Mouse (Mus musculus) layer of hippocampus, adult 9-11 months (tissue): ENCODE measurements at regions not wholly inside any gene's neighbourhood (a gene's known extent, or its start where the extent isn't known, plus 50 kb on each side); places are given as distances from the start of the nearest gene placed in this dataset.

Experiments
- DNase-seq: peaks from one replicate; pipeline ENCODE4 v3.0.0; 2022

DNA sequence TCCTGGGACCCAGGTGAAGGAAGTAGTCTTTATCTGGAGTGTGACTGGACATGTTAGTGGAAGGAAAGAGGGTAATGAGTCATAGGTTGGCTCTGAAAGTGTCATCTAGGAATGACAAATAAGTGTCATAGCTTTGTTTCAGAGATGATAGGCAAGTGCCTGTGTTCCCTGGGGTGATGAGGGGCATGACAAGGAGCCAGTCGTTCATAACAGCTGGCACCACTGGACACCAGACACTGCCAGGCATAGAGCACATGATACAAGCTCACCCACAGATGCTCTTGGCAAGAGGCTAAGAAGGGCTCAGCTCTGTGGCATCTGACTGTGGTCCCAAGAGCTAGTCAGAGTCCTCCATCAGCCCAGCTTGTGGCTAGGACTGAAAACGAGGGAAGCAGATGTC is 171.0 kb downstream of the Rab11fip4 start:
- DNase-seq = peak; percentile 64

DNA sequence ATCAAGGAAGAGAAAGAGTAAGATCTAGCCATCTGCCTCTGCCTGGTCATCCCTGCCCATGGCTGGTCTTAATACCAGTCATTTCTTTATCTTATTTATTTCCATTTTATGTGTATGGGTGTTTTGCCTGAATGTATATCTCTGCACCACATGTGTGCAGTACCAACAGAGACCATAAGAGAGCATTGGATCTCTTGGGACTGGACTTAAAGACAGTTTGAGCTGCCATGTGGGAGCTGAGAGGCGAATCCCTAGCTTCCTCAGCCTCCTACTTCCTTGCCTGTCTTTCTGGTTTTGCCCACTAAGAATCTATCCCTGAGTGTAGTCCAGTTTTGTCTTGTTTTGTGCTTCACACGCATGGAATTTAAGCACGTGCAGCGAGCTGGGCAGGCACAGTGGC is 169.5 kb downstream of the Rab11fip4 start:
- DNase-seq = no peak

DNA sequence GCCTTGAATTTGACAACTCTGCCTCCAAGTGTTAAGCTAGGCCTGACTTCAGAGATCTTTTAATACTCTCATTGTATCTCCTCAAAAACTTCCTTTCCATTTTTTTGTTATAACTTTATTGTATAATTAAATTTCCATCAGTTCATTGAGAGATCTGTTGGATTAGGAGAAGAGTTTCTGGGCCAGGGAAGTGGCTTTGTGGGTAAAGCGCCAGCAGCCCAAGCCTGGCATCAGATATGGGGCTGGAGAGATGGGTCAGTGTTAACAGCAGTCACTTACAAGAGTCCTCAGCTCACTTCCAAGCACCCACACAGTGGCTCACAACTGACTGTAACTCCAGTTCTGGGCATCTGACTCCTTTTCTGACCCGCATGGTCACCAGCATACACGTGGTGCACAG is 167.3 kb downstream of the Rab11fip4 start:
- DNase-seq = no peak

DNA sequence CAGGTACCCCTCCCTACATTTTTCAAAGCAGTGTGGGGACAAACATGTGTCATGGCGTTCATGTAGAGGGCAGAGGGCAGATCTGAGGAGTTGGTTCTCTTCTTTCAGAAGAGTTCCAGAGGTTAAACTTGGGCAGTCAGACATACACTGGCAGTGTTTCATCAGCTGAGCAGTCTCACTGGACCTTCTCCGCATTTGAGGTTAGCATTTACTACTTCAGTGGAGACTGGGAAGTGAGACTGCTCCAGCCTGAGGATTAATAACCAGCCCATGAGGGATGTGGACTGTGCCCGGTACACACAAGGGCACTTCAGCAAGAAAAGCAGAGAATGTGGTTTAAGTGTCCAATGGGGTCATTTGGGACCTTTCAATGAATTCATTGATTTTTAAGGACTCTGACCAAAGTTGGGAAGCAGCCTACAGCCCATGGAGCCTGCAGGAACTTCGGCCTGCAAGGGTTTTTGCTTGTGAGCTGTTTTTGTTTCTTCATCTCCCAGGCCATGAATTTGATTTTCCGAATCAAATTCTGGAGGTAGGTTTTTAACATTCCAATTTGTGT is 166.6 kb downstream of the Rab11fip4 start:
- DNase-seq = no peak

DNA sequence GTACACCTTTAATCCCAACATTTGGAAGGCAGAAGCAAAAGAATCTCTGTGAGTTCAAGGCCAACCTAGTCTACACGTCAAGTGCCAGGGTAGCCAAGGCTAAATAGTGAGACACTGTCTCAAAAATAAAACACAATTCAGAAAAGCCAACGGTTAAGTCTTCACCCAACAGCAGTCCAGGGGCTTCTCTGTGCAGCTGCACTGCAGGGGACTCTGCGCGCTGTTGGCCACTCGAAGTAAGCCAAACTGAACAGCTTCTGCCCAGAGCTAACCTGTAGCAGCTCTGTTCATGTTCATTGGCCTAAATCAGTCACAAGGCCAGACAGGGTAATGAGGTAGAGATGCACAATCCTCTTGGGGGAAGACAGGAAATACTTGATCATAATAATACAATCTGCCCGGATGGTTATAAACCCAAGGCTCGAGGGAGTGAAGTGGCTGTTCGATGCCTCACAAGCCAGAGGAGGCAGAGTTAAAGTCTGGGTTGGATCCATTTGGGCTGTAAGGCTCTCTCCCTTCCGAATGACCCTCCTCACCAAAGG is 165.4 kb downstream of the Rab11fip4 start:
- no peak for DNase-seq

DNA sequence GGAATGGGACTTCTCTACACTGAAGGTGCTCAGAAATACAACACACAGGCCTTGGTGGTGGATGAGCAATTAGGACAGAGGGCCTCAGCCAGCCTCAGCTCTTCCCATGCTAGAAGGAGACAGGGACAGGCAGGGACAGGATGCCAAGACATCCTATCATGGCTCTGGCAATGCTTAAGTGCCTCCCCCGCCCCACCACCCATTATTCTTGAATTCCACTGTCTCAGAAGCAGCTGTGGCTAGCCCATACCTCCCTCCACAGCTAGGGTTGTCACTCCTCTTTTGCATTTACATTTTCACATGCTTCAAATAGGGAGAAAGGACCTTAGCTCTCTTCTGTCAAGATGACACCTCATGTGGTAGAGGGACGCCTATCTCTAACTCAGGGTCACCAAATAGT is 162.5 kb downstream of the Rab11fip4 start:
- DNase-seq = no peak

DNA sequence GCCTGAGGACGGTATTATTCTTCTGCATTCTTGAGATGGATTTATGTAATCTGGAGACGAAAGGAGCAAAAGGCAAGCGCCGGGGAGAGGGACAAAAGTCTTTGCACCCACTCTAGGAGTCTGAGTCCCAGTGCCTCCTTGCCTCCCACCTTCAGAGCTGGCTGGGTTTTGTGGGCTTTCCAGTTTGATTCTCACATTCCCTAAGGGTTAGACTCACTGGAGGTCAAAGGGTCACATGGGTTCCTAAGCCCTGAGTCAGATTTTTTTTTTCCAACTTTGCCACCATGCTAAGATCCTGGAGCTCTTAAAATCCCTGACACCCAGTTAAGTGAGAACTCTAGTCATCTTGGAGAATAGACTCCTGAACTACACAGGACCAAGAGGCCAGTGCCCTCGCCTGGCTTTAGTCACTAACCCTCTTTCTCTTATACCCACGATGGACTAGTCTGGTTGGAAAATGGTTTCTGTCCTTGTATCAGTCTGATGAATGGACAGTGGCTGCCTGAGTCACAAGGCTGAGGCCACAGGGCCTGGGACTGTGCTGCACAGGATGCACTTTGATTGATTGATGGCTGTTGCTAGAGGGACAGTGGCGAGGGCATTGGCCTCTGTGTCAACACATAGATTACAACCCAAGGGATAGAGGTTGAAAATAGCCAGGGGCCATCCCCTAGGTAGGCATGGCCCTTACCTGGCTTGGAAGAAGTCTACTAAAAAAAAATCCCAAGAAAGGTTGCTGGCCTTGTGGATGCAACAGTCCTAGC is 161.9 kb downstream of the Rab11fip4 start:
- no peak for DNase-seq

DNA sequence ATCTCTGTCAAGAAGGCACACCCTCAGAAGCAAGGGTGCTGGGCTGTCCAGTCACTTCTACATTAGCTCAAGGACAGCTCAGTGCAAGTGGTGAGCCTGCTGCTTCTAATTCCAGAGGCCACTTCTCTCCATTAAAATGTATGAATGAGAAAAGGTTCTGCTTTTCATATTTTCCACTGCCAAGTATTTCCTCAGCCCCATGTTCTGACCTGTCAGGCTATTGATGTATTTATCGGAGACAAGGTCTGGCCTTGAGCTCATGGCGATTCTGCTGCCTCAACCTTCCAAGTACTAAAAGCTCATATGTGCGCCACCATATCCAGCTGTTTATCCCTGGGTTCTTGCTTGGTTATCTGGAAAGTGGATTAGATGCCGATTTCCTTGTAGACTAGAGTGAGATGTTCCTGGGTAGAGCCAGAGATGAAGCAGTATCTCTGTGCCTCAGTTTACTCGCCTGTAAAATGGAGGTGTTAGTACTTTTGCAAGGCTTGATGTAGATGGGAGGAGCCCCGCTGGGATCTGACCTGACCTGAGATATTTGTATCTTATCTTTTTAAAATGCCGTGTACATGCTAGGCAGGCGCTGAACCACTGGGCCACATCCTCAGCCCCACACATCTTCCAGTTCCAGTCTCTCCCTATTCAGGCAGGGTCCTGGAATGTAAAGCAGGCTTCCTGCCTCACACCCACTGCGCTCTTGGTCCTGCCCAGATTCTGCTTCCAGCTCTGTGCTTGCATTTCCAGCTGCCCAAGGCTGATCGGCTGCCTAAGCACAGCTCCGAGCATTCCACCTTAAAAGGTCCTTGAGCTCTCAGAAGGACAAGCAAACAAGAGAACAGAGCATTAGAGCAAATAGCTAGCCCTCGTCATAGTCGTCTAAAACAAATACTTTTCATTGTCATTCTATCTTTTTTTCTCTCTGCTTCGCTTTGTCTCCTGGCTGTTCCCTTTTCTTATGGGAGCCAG is 161.0 kb downstream of the Rab11fip4 start:
- no peak for DNase-seq

DNA sequence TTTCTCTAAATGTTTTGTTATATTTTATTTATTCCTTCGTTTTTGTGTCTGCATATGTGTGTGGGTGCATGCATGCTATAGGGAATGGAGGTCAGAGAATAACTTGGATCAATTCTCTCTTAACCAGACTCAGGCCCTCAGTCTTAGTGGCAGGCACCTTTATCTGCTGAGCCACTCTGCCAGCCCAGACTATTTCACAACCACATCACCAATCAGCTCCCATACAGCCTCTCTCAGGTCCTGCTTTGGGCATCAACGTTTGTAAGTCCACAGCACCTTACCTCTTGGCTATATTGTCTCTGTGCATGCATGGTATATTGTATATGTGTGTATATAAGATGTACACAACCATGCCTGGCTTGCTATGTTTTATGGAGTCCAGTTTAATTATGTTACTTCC is 159.9 kb downstream of the Rab11fip4 start:
- no peak for DNase-seq

DNA sequence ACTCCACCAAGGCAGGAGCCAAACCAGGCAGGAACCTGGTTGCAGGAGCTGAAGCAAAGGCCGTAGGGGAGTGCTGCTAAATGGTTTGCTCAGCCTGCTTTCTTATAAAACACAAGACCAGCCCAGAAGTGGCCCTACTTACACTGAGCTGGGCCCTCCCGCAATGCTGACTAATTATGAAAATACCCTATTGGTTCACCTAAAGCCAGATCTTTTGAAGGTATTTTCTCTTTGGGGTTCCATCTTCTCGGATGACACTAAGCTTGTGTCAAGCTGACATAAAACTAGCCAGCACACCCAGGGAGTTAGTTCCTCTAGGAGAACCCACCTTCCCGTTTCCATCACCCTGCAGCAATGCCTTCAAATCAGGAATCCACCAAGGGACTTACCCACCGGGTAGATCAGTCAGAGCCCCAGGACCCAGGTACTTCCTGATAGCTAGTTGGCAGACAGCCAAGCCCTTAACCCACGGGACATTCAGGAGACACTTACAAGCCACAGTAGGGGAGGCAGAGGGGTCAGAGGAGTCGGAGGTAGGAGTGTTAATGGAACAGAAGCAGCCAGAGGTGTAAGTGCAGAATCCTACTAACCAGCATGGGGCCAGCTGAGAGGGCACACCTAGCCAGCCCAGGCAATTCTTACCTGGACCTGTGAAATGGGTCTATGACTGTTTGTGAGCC is 158.9 kb downstream of the Rab11fip4 start:
- no peak for DNase-seq

DNA sequence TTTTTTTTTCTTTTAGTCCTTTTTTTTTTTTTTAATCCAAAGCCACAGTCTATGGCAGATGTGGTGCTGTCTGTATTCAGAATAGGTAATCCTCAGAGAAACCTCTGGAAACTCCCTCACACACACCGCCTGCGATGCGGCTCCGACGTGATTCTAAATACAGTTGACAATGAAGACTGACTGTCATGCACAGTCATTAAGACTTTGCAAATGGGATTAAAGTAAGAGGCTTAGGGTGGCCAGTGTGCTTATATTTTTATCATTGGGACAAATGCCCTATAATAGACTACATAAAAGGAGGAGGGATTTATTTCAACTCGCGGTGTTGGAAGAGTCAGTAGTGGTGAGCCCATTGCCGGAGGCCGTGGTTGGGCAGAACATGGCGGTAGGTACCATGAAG is 158.1 kb downstream of the Rab11fip4 start:
- DNase-seq = no peak

DNA sequence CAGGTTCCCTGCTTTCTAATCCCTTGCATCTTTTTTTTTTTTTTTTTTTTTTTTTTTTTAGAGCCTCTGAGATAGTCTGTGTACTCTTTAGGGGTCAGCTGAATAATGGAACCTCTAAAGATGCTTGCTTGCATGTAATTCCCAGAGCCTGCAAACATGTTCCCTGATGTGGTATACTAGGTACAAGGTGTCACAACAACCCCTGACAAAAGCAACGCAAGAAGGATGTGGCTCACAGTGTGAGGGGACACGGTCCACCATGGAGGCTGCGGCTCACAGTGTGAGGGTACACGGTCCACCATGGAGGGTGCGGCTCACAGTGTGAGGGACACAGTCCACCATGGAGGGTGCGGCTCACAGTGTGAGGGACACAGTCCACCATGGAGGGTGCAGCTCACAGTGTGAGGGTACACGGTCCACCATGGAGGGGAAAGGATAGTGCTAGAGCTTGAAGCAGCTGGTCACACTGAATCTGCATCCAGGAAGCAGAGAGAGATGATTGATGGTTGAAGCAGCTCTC is 157.7 kb downstream of the Rab11fip4 start:
- no peak for DNase-seq

DNA sequence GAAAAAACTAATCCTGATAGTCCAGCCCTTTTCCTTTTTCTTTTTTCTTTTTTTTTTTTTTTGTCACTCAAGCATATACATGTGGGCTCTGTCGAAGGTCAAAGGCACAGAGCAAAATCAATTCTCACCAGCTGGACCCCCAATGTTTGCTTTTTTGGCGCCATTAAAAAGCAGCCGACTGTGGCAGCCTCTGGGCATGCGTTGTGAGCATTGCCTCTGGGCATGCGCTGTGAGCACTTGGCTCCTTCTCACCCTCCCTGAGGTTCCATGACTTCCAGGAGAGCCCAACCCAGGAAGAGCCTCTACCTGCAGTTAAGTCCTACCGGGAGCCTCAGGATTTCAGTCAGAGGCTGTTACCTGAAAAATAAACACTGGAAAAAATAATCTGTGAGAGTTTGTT is 156.8 kb downstream of the Rab11fip4 start:
- DNase-seq = no peak
